In genomic region chr3:51277201-51278150, GRCm38 (mm10) we compare ENCODE assay signal across 8 mouse cellular contexts. TPM values are rescaled to one million over a fixed set of nuclear protein-coding genes. Genes with fewer than 3 reads are reported as not detected.
DNase-seq lines count a peak whose midpoint lies in the region; ATAC-seq and TF ChIP-seq lines count a peak whose summit lies in the region.

No protein-coding gene starts in this region.

- no peaks in the 10 kb centered on the region; a peak in 1 of 4 replicates for H3K4me1 ChIP-seq in ES-E14 (ENCODE audit: control insufficient read depth in 2 of 2, insufficient read depth in 2 of 2, low read length in 2 of 2, poor library complexity in 1 of 2)
- H3K4me1 ChIP-seq in forebrain, embryonic 15.5 days, result peaks cover 20% of the 10 kb centered on the region
- H3K4me1 ChIP-seq in neural tube, embryonic 14.5 days (ENCODE audit: control insufficient read depth, insufficient read depth, low read length), result peaks cover 9% of the 10 kb centered on the region; the same call in 1 of the 2 replicates
- H3K4me1 ChIP-seq in testis, adult 2 months (ENCODE audit: control insufficient read depth, insufficient read depth, low read length), result peaks cover 2% of the 10 kb centered on the region

- TF ChIP-seq CTCF in testis, adult 2 months (IDR thresholded peaks at IDR 0.05; ENCODE audit: control insufficient read depth, insufficient read depth, insufficient replicate concordance, low read depth, low read length), result no peak

- H3K9me3 ChIP-seq in ES-E14 (ENCODE audit: control insufficient read depth, insufficient read depth, low read depth, low read length), result no peaks in the 10 kb centered on the region
- H3K9me3 ChIP-seq in forebrain, embryonic 15.5 days, result no peaks in the 10 kb centered on the region
- H3K9me3 ChIP-seq in neural tube, embryonic 14.5 days (ENCODE audit: control insufficient read depth, low read length), result no peaks in the 10 kb centered on the region

- peak; percentile 67 for TF ChIP-seq POLR2A in testis, adult 2 months (IDR thresholded peaks at IDR 0.05; ENCODE audit: control insufficient read depth, low read depth, low read length)

- in situ Hi-C loops in ES-E14 (cut with MboI; ENCODE audit: low sequenced_read_pairs in 2 of 2, unreplicated experiment in 2 of 2), result no loop called here

- H3K36me3 ChIP-seq in ES-E14 (ENCODE audit: control insufficient read depth, insufficient read depth, low read length, poor library complexity, severe bottlenecking), result no peaks in the 10 kb centered on the region
- H3K36me3 ChIP-seq in forebrain, embryonic 15.5 days, result no peaks in the 10 kb centered on the region
- no peaks in the 10 kb centered on the region for H3K36me3 ChIP-seq in neural tube, embryonic 14.5 days (ENCODE audit: control insufficient read depth, insufficient read depth, low read length)
- H3K36me3 ChIP-seq in testis, adult 2 months (ENCODE audit: control insufficient read depth, insufficient read depth, low read length), result no peaks in the 10 kb centered on the region

- peak overlapping the region; percentile 87 for H3K9ac ChIP-seq in ES-E14 (ENCODE audit: insufficient read depth, low read depth, low read length, poor library complexity, severe bottlenecking)
- peak overlapping the region; percentile 86 for H3K9ac ChIP-seq in forebrain, embryonic 15.5 days (replicated peaks)
- peak overlapping the region; percentile 64 for H3K9ac ChIP-seq in neural tube, embryonic 14.5 days (replicated peaks; ENCODE audit: low read depth, low read length)

- under 1% methylated on average over 75 of the region's 75 CpGs for WGBS in forebrain, embryonic 15.5 days
- WGBS in neural tube, embryonic 14.5 days, result under 1% methylated on average over 74 of the region's 75 CpGs

- no peaks in the 10 kb centered on the region for H3K27me3 ChIP-seq in forebrain, embryonic 15.5 days
- H3K27me3 ChIP-seq in neural tube, embryonic 14.5 days (ENCODE audit: control insufficient read depth, insufficient read depth, low read length), result no peaks in the 10 kb centered on the region
- no peaks in the 10 kb centered on the region for H3K27me3 ChIP-seq in testis, adult 2 months (ENCODE audit: control insufficient read depth, insufficient read depth, low read length)

- peak overlapping the region; percentile 67 for H3K4me2 ChIP-seq in forebrain, embryonic 15.5 days (replicated peaks)
- peak overlapping the region; percentile 78 for H3K4me2 ChIP-seq in neural tube, embryonic 14.5 days (ENCODE audit: low read depth, low read length)

- peak overlapping the region; percentile 82 for H3K27ac ChIP-seq in ES-E14 (ENCODE audit: insufficient read depth, low read depth, low read length, poor library complexity, severe bottlenecking)
- peak overlapping the region; percentile 94 for H3K27ac ChIP-seq in forebrain, embryonic 15.5 days (replicated peaks)
- H3K27ac ChIP-seq in neural tube, embryonic 14.5 days (ENCODE audit: low read depth, low read length), result peak overlapping the region; percentile 90
- peak overlapping the region; percentile 88 for H3K27ac ChIP-seq in testis, adult 2 months (ENCODE audit: control insufficient read depth, insufficient read depth, low read depth, low read length)

- ATAC-seq in forebrain, embryonic 15.5 days (replicated peaks), result peak; percentile 48
- peak; percentile 62 for ATAC-seq in neural tube, embryonic 14.5 days (ENCODE audit: low read depth)

- H3K4me3 ChIP-seq in ES-E14 (ENCODE audit: insufficient read depth in 1 of 2, low read depth in 1 of 2, low read length in 2 of 2, poor library complexity in 1 of 2, severe bottlenecking in 1 of 2), result peak overlapping the region; percentile 93 to 98
- peak overlapping the region; percentile 98 for H3K4me3 ChIP-seq in forebrain, embryonic 15.5 days
- H3K4me3 ChIP-seq in neural tube, embryonic 14.5 days (ENCODE audit: low read depth, low read length), result peak overlapping the region; percentile 99
- H3K4me3 ChIP-seq in testis, adult 2 months (ENCODE audit: control insufficient read depth, low read depth, low read length), result peak overlapping the region; percentile 99

- intact Hi-C loops in heart, postnatal 25 days (cut with DNase I), result no loop called here

- DNase-seq in ES-E14 (ENCODE audit: low read depth, low spot score), result peak; percentile 51
- DNase-seq in cerebellum, adult 11-12 months, result peak; percentile 88
- peak; percentile 78 for DNase-seq in heart, postnatal 25 days (ENCODE audit: low spot score)
- DNase-seq in layer of hippocampus, adult 18-20 months (ENCODE audit: low spot score in 2 of 2), result peak; percentile 81 to 91
- DNase-seq in lung, adult 18-20 months, result peak; percentile 85 to 89

TF ChIP-seq in ES-E14, 5 proteins besides CTCF, POLR2A, EP300 and RAD21:
- TF ChIP-seq CHD2 (IDR thresholded peaks at IDR 0.05; ENCODE audit: low read depth, low read length), result no peak
- TF ChIP-seq MAFK (IDR thresholded peaks at IDR 0.05; ENCODE audit: insufficient read depth, low read depth, low read length), result no peak
- 0 out of 2 replicates have a peak, but pooled peaks have one; percentile 11 for TF ChIP-seq HCFC1 (IDR thresholded peaks at IDR 0.05; ENCODE audit: borderline replicate concordance, insufficient read depth, low read length)
- no peak for TF ChIP-seq ZC3H11A (IDR thresholded peaks at IDR 0.05; ENCODE audit: borderline replicate concordance, low read depth, low read length)
- TF ChIP-seq ZNF384 (IDR thresholded peaks at IDR 0.05; ENCODE audit: low read depth, low read length), result no peak

RNA-seq across cellular contexts. Expression of gene Noct, which starts 53.2 kb away (rescaled TPM):
- total RNA-seq in ES-E14 (2012; rRNA removed), result 39.3 and 53.4 TPM in 2 replicates
- 22.5 and 24.5 TPM in 2 replicates for polyA plus RNA-seq in forebrain, embryonic 15.5 days (2015; fragmentation: Nextera tagmentation; extraction: Ambion mirVana)
- total RNA-seq in heart, postnatal 25 days (2021), result 10 to 100 TPM; 30.2 to 49.7 TPM
- 10 to 100 TPM; 59.5 to 60.3 TPM for total RNA-seq in layer of hippocampus, adult 18-20 months (2021)
- 36.6 and 42.4 TPM in 2 replicates for polyA plus RNA-seq in neural tube, embryonic 14.5 days (2014; fragmentation: Nextera tagmentation; extraction: Ambion mirVana)
- polyA plus RNA-seq in testis, adult 2 months (2012; rRNA removed), result 7.2 and 7.4 TPM in 2 replicates

Comparison
In these comparisons a context has a peak if more than half of its experiments do, and no peak if none do; other contexts are left out.
1. Peak in every context shown above with its lines: DNase-seq, ATAC-seq, H3K4me3 ChIP-seq and H3K27ac ChIP-seq.